Mouse (Mus musculus) MEL-GATA-1-ER (cell line): ENCODE measurements around the gene Rbp3.

Source experiments
- DNase-seq: peaks from one replicate; pipeline ENCODE4 v3.0.0-alpha.2; 2012; ENCODE audit warnings: low read depth; ENCODE audit errors: extremely low read depth

Rbp3 gene

DNA sequence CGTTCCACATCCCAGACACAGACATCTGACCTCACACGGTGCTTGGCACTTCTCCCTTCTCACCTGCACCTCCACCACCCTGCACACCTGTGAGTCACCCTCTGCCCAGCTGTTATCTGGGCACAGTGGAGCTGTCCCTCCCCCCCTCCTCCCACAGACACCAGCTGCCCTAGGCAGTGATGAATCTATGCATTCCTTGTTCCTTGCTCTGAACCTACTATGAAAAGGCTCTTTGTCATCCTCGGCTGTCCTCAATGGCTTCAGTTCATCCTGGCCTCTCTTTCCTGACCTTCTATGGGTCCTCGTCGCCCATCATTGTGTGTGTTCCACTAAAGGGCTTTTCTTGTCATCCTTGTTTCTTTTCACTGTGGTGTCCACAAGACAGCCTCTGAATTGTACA, 20.9 kb downstream of the Rbp3 start:
- no peak for DNase-seq

DNA sequence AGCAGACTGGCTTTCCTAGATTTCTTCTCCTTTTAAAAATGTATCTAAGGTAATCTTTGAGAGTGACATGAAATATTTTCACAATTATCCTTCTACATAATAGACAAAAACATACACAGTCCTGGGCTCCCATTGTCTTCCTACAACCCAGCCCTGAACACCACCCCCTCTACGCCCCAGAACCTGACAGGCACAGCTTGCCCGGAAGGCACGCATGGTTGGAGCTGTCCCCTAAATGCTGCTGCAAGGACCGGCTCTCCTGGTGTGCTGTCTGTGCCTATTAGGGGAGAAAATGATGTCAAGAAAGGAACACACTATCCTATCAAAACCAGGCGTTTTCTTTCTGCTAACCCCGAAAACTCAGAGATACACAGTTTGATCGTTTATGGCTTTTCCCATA, 23.9 kb downstream of the Rbp3 start:
- DNase-seq = no peak

DNA sequence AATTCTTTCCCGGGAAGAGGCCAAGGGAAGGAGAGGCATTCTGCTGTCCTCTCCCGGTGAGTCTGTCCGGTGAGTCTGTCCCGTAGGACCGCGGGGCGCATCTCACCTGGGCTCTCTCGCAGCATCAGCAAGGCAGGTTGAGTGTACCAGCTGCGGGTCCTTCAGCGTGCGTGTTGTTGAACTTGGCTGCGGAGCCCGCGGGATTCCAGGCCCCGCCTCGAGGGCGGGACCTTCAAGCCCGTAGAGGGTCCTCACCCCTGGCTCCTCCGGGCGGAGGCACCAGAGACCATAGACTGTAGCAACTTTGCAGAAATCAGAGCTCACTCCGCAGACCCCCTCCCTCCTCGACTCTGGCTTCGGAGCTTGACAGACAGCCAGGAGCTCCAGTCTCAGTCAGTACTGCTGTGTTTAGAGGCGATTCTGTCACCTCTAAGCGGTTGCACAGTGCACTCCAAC, 24.8 kb downstream of the Rbp3 start, which contains the start of gene Zfp488:
TSS of gene Zfp488 (minus strand) at position 161 of the 456 bp plus-strand sequence.
- no peak for DNase-seq

DNA sequence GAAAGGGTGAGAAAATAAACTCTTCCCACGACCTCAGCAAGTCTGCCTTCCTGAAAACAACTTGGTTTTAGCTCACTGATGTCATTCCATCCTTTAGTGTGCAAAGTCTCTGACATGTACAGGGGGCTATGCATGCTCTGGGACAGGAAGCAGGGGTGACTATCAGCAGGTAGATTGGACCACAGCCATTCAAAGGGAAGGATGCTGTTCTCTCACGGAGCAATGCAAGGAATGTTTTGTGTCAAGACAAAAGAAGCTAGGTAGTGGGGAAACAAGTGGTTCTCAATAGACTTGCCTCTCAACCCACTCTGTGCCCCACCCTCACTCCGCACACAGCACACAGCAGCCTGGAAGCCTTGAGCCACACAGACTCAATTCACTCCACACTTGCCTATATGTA, 35.4 kb downstream of the Rbp3 start:
- DNase-seq = no peak

DNA sequence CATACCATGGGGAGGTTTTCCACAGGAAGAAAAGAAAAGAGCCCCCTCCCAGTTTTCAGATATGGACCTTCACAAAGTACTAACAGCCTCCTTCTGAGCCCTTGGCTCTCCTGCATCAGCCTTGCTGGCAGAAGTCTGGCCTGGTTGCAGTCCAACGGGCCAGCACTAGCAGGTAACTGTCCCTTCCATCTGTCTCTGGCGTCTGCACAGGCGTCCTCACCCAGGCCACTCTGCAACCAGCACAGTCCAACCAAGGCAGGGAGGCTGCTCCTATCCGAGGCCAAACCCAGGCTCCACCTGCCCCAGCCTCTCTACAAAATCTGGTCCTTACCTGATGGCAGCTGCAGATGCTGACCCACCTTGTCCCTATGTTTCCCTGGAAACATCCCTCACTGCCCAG, 38.2 kb downstream of the Rbp3 start:
- no peak for DNase-seq

DNA sequence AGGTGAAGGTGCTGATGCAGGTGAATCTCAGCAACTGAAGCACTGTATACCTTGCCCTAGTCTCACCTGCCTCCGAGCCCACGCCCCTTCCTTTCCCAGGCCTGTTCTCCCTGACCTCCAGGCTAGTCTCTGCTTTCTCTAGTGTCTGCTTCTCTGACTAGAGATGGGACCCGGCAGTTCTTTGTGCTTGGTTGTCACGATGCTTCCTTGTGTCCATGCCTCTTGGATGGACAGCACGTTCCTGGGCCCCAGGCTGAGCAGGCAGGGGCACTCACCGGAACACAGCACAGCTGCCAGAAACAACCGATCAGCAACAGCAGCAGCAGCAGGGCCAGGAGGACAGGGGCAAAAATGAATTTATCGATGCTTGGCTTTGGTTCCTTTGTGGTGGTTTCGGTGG, 39.2 kb downstream of the Rbp3 start:
- no peak for DNase-seq

DNA sequence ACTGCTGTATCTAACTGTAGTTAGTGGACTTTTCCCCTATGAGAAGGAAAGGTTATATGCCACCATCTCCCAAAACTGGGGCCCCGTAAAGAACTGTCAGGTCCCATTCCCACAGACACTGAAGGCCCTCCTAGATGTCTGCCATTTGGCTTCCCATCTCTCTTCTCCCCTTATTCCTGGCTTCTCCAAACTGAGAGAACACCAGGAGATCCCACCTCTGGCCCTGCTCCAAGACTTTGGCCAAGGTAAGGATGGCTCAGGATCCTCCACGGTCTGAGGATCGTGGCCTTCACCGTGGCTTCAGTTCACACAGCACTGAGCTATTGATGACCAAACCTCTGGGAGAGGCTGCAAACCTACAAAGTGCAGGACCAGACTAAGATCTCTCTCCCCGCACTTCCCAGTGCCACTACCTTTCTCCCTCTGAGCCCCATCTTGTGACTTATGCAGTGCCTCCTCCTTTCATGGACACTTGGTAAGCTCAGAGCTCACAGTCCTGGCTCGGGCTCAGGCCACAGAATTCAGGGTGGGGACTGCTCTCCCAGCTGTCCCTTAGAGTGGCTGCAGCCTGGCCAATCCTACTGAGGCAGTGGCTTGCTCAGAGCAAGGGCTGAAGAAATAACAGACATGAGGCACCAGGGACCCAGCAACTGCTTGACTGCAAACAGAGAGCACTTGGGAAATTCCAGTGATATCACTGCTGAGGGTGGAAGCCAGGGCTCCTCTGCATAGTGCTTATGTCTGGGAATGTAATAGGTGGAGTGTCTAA, 39.9 kb downstream of the Rbp3 start:
- no peak for DNase-seq

DNA sequence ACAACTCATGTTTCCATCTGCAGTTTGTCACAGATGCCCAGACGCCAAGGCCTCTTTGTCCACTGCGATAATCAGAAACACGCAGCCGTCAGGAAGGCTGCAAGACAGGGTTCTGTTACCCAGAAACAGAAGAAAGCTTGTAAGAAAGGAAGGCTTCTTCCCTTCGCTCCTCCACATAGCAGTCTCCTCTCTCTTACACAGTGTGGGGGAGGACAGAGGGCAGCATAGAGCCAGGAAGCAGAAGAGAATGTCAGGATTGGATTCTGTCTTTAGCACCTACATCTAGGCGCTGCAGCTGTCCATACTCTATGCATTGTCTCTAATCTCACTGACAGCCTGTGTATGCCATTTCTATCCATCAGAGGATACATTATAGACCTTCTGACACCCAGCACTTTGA, 43.6 kb downstream of the Rbp3 start:
- DNase-seq = no peak

DNA sequence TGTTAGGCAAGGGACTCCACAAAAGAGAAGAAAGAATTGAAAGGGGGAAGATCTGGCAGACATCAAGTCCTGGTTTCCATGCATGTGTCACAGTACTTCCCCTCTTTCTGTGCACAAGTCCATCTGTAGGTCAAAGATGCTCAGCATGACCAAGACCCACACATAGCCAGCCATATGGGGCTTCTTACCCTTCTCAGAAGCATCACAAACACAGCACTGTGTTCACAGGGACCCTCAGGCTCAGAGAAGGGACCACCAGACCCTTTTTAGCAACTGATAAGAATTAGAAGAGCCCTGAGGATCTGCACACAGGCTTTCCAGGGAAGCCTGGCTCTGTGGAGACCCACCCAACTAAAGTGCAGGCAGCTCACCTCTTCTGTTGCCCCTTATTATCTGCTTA, 46.3 kb downstream of the Rbp3 start:
- no peak for DNase-seq

DNA sequence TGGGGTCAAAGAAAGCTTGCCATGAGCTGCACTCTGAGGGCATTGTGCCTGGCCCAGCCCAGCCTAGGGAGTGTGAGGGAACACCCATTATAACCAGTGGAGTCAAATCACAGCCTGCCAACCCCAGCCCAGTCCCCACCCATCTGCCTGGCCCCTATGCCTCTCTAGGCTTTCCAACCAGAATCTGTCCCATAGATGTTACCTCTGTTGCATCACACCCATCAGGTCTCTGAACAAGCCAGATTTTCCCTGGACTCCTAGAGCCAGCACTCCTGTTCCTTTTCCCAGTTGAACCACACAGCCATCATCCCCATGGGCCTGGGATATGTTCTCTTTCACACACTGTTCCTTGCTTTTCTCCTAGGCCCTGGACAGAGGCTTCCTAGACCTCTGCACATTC, 47.6 kb downstream of the Rbp3 start:
- DNase-seq = no peak

DNA sequence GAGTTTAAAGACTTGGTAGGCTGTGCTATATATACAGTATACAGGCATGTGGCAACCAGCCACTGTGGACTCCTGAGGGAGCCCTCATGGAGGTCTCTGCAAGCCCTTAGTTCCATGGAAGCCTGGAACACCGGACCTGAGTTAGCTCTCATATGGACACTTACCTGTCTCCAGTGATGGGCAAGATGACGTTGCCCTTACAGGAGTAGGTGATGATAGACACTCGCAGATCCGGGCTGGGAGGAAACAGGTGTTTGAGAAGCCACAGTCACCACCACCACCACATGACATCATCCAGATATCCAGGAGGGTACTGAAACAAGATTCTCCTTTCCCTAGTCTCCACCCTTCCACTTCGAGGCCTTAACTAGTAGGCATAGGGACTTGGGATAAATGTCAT, 48.6 kb downstream of the Rbp3 start:
- no peak for DNase-seq
